Mouse (Mus musculus) heart, adult 2 months (tissue): ENCODE measurements around the gene Pigb. TPM values are rescaled to one million over a fixed set of nuclear protein-coding genes. Genes with fewer than 3 reads are reported as not detected.

Experiments
- DNase-seq, 2 experiments: peaks; one replicate each; pipeline ENCODE4 v3.0.0; 2021
- H3K27ac ChIP-seq: fragments of 200-600 bp; 2 replicates; pipeline ENCODE4 v1.8.1; 2022
- H3K27me3 ChIP-seq: fragments of 200-500 bp; 2 replicates; pipeline ENCODE4 v1.6.1; 2012; ENCODE audit warnings: mild to moderate bottlenecking, low read length, inconsistent platforms, mixed read lengths; ENCODE audit not compliant: control insufficient read depth, insufficient read depth
- H3K36me3 ChIP-seq: fragments of 200-500 bp; 2 replicates; pipeline ENCODE4 v1.6.1; 2012; ENCODE audit warnings: low read length, inconsistent platforms; ENCODE audit not compliant: control insufficient read depth, insufficient read depth
- H3K4me1 ChIP-seq: fragments of 200-500 bp; 2 replicates; pipeline ENCODE4 v1.6.1; 2011; ENCODE audit warnings: low read length; ENCODE audit not compliant: control insufficient read depth, insufficient read depth
- H3K4me3 ChIP-seq: fragments of 200-600 bp; 2 replicates; pipeline ENCODE4 v1.8.1; 2022
- H3K79me2 ChIP-seq: fragments of 200-500 bp; replicated peaks from 2 replicates; pipeline ENCODE4 v1.6.1; 2012; ENCODE audit warnings: mild to moderate bottlenecking, inconsistent platforms, low read length, moderate library complexity, mixed read lengths; ENCODE audit not compliant: control insufficient read depth, insufficient read depth
- H3K9ac ChIP-seq: fragments of 200-500 bp; 2 replicates; pipeline ENCODE4 v1.6.1; 2012; ENCODE audit warnings: low read depth, mild to moderate bottlenecking, control low read depth, inconsistent platforms, low read length, mixed read lengths
- CTCF ChIP-seq: fragments of 200-600 bp; IDR thresholded peaks from 2 replicates; pipeline ENCODE4 v1.8.1; 2022; ENCODE audit warnings: antibody characterized with exemption, mild to moderate bottlenecking, moderate library complexity
- EP300 ChIP-seq: fragments of 200-500 bp; IDR thresholded peaks from 2 replicates; pipeline ENCODE4 v1.6.1; 2011; ENCODE audit warnings: low read depth, low read length, control low read depth; ENCODE audit not compliant: insufficient read depth
- POLR2A ChIP-seq: fragments of 200-500 bp; IDR thresholded peaks from 2 replicates; pipeline ENCODE4 v1.6.1; 2011; ENCODE audit warnings: mild to moderate bottlenecking, low read depth, low read length, control low read depth; ENCODE audit not compliant: insufficient read depth
- WGBS: fragments of 180-500 bp; shearing (Covaris S2); methylation state at CpG from one replicate; pipeline ENCODE4 v1.1.7; 2018; 5-methylcytosine and 5-hydroxymethylcytosine counted together
- intact Hi-C: fragments of 180-260 bp; cut with DNase I; formaldehyde crosslinking; loops from one replicate; pipeline ENCODE4 v1.15.1; 2025
- polyA plus RNA-seq: library from polyadenylated mRNA; depleted of rRNA; stranded (reverse); fragments of >200 nt; gene quantifications from 2 replicates; pipeline ENCODE4 v1.2.3, GENCODE M21; 2012
- total RNA-seq, 2 experiments: library from RNA; stranded (reverse); gene quantifications; 2 replicates each; pipeline ENCODE4 v1.2.3; 2021

Pigb gene
- total and polyA plus RNA-seq, 3 experiments = 1.6 to 4.5 (median 2.2) TPM

DNA sequence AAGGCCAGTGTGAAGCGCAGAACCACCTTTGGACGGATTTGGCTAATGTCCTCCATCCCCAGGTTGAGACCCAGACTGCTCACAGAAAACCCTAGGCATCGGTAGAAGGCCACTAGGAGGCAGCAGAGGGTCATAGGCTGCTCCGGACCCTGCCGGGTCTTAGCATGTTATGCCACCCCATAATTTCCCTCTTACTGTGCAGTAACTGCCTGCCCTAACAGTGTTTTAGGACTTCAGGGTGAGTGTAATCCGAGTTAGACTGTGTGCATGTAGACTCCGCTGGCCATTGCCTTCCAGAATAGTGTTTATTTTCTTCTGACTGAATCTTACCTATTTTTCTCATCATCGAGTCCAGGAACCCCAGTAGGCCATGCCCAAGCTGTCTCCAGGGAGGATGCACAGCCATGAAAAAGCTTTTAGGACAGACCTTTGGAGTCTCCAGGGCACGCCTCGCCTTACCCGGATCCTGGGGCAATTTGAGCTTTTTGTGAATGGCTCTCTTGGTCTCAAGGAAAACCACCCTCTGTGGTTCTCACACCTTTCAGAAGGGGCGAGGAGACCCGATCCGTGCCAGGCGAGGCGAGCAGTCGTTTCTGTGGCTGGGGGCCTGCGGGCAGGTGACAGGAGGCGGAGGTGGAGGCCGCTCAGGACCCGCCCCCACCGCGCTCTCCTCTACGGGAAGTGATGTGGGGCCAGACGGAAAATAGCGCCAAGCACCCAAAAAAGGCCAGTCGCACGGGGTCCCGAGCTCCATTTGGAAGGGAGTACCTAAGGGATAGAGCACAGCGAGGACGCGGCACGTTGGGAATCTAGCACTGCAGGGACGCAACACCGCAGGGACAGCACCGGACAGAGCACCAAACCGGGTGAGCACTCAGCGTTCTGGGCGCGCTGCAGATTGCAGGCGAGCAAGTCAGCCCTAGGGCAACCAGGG lies 4.2 kb upstream of the Pigb start, which contains the start of gene Rab27a:
Gene Rab27a, plus strand, starts transcription at position 709 of the 934 bp plus-strand sequence.
- peak; percentile 62 for TF ChIP-seq POLR2A
- peak; percentile 72; the same call in 1 of the 2 replicates for TF ChIP-seq EP300
- TF ChIP-seq CTCF = peak; percentile 99
- Histone ChIP-seq H3K4me1 (peaks cover 5% of the 10 kb centered on the region), H3K27me3 (no peaks in the 10 kb centered on the region), H3K4me3 (peak within 1 kb of the TSS; percentile 47), H3K27ac (peak within 1 kb of the TSS; percentile 64), H3K79me2 (no peaks in the 10 kb centered on the region), H3K36me3 (no peaks in the 10 kb centered on the region), H3K9ac (peak within 1 kb of the TSS; percentile 86)
- intact Hi-C loops = loop anchor here (1.0 to 5.0 kb wide), 4 partner anchors 22 to 77 kb away; partner anchors contain the start of gene Rsl24d1
- WGBS = 1% methylated on average over 41 of the region's 41 CpGs
- DNase-seq = peak; percentile 81 to 82

- H3K4me1 ChIP-seq = peaks cover 5% of the 10 kb centered on the region
- WGBS = under 1% methylated on average over 49 of the region's 49 CpGs
- TF ChIP-seq CTCF = no peak
- peak; percentile 67; the same call in 1 of the 2 replicates for TF ChIP-seq EP300
- TF ChIP-seq POLR2A = peak; percentile 81
- peak overlapping the region; percentile 88 for H3K4me3 ChIP-seq
- H3K27ac ChIP-seq = peak overlapping the region; percentile 84
- intact Hi-C loops = loop anchor here (5.0 kb wide), 1 partner anchor 52 kb away; the partner anchor contains the start of genes Ccpg1 and Ccpg1os
- DNase-seq = peak; percentile 94 to 95
- H3K27me3 ChIP-seq = no peaks in the 10 kb centered on the region
- H3K79me2 ChIP-seq = no peaks in the 10 kb centered on the region
- no peaks in the 10 kb centered on the region for H3K36me3 ChIP-seq
- H3K9ac ChIP-seq = peak overlapping the region; percentile 82
Measured at GRCm38 (mm10) chr9:73039222-73039945, 794 bp downstream of the Pigb start.

DNA sequence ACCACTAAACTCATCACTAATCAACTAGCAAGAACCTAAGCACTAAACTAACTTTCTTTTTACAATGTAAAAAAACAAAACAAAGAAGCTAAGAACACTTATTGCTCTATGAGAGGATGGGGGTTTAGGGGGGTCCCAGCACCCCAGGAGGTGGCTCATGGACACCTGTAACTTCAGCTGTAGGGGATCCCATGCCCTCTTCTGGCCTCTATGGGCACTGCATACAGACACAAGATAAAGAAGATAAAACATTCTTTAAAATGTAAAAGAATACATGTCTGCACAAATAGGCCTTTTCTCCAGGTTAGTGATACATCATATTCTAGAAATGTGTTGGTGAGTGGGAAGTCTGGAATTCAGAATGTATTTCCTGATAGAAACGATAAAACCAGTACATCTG lies 6.8 kb downstream of the Pigb start:
- no peak overlapping the region for H3K4me3 ChIP-seq
- no peak overlapping the region for H3K9ac ChIP-seq
- DNase-seq = no peak
- no peak overlapping the region for H3K27ac ChIP-seq
- H3K4me1 ChIP-seq = no peaks in the 10 kb centered on the region
- 88% methylated on average over 1 of the region's 1 CpGs for WGBS
- H3K27me3 ChIP-seq = no peaks in the 10 kb centered on the region
- no peaks in the 10 kb centered on the region for H3K79me2 ChIP-seq
- no peaks in the 10 kb centered on the region for H3K36me3 ChIP-seq
- no peak for TF ChIP-seq POLR2A
- 0 out of 2 replicates have a peak, but pooled peaks have one; percentile 4 for TF ChIP-seq CTCF
- no peak for TF ChIP-seq EP300
- intact Hi-C loops = no loop called here

DNA sequence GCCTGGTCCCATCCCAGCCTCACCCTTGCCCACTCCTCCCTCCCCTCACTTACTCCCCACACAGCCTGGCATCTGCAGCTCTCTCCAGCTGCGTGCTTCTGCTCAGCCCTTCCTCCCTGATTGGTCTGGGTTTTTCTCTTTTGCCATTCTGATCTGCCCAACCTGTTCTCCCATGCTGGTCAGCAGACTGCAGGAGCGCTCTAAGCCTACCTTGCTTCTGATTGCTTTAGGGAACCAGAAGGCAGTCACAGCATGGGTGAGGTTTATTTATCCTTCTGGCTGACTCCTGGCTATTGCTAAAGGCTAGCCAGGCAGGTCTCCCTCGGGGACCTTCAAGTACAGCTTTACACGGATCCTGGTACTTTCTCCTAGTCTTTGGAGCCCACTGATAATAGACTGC lies 8.8 kb downstream of the Pigb start:
- intact Hi-C loops = no loop called here
- Histone ChIP-seq H3K27ac (no peak overlapping the region), H3K79me2 (no peaks in the 10 kb centered on the region), H3K4me1 (no peaks in the 10 kb centered on the region), H3K4me3 (no peak overlapping the region), H3K27me3 (no peaks in the 10 kb centered on the region), H3K36me3 (no peaks in the 10 kb centered on the region), H3K9ac (no peak overlapping the region)
- no peak for DNase-seq
- 51% methylated on average over 4 of the region's 4 CpGs for WGBS
- no peak for TF ChIP-seq POLR2A
- TF ChIP-seq EP300 = no peak
- TF ChIP-seq CTCF = no peak

GRCm38 (mm10) chr9:73030443-73030842 lies 9.7 kb downstream of the Pigb start:
- intact Hi-C loops = no loop called here
- TF ChIP-seq EP300 (no peak), CTCF (no peak), POLR2A (no peak)
- Histone ChIP-seq H3K4me1 (no peaks in the 10 kb centered on the region), H3K27ac (no peak overlapping the region), H3K36me3 (no peaks in the 10 kb centered on the region), H3K79me2 (no peaks in the 10 kb centered on the region), H3K27me3 (no peaks in the 10 kb centered on the region), H3K4me3 (no peak overlapping the region), H3K9ac (no peak overlapping the region)
- DNase-seq = no peak
- 97% methylated on average over 1 of the region's 1 CpGs for WGBS
